Mouse (Mus musculus) ovary, postnatal 14 days (tissue): ENCODE results near the gene Pkp3.
A peak's percentile ranks its signal among the peaks of the same experiment; 100 is the strongest.

Experiments
- DNase-seq: peaks from one replicate; pipeline ENCODE4 v3.0.0; 2022; ENCODE audit warnings: low spot score

The Pkp3 gene

GRCm38 (mm10) chr7:141094487-141095205, 16.6 kb downstream of the Pkp3 start:
- DNase-seq = no peak

- no peak for DNase-seq
These were observed 18.0 kb downstream of the Pkp3 start for GRCm38 (mm10) chr7:141096021-141096420.

DNA sequence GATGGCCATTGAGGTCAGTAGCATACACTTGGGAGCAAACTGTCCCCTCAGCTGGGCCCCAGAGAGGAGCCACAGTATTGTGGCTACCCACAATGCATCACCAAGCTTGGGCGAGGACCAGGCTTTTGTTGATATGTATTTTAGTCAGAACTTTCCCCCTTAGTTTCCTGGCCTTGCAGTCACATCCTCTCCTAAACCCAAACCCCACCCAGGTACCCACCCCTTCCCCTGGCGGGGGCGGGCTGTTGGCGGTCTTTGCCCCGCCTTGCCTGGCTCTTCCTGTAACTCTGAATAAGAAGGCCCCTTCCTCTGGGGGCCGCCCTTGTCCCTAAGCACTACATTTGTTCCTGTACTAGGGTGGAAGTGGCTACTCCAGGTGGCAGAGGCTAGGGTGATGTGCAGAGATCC, 18.6 kb downstream of the Pkp3 start:
- no peak for DNase-seq

DNA sequence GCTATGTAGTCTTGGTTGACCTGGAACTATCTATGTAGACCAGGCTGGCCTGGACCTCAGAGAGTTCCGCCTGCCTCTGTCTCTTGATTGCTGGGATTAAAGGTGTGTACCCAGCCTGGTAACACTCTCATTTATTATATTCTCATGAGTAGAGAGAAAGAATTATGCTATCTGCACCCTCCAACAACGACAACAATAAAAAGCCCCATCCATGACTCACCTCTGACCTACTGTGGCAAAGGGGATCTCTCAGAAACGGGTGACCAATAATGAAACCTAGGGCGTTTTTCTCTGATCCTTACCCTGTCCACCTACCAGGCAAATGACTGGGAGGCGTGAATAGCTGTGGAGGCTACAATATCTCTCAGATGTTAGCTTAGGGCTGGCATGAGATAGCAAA, 19.2 kb downstream of the Pkp3 start:
- no peak for DNase-seq

- no peak for DNase-seq
These were observed 22.1 kb downstream of the Pkp3 start, which contains the start of gene Sigirr for GRCm38 (mm10) chr7:141099911-141100691. TSS of gene Sigirr (minus strand) at chr7:141100572.

- no peak for DNase-seq
These were observed 25.1 kb downstream of the Pkp3 start for GRCm38 (mm10) chr7:141103161-141103560.

GRCm38 (mm10) chr7:141115874-141116273, 37.9 kb downstream of the Pkp3 start:
- no peak for DNase-seq

- DNase-seq = no peak
These were observed 39.6 kb downstream of the Pkp3 start, which contains the start of gene Ano9 for GRCm38 (mm10) chr7:141117636-141118035. TSS of gene Ano9 (minus strand) at chr7:141117806.

- no peak for DNase-seq
These were observed 41.5 kb downstream of the Pkp3 start for GRCm38 (mm10) chr7:141119487-141119886.

DNA sequence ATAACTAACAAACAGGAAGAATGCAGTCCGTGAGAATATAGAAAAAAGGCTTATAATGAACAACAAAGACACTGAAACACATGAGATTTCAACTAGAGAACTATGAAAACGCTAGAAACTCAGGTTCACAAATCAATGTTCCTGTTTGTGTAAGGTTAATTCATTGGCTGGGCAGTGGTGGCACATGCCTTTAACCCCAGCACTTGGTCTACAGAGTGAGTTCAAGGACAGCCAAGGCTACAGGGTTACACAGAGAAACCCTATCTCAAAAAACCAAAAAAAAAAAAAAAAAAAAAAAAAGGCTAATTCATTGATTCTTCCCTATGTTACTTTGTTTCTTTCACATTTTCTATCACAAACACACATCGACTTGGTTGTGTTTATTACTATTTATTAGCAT, 42.6 kb downstream of the Pkp3 start:
- DNase-seq = no peak

DNA sequence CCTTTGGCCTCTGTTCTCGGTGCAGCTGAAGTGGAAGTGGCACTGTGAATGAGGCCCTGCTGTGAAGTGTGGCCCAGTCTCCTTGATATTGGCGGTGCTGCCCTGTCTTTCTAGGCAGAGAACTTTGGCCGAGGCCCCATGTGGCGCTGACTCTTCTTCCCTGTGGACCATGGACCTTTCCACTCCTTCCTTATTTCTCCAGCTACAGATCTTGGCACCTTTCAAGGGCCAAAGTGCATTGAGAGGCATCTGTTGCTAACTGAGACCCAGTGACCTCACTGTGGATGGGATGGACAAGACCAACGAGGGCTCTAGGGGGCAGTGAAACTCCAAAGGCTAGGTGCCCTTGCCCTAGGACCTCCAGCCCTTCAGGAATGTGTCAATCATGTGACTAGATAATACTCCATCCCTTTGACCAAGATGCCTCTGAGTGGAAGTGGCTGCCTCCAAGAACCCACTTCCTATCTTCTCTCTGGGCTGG, 43.1 kb downstream of the Pkp3 start:
- DNase-seq = no peak

DNA sequence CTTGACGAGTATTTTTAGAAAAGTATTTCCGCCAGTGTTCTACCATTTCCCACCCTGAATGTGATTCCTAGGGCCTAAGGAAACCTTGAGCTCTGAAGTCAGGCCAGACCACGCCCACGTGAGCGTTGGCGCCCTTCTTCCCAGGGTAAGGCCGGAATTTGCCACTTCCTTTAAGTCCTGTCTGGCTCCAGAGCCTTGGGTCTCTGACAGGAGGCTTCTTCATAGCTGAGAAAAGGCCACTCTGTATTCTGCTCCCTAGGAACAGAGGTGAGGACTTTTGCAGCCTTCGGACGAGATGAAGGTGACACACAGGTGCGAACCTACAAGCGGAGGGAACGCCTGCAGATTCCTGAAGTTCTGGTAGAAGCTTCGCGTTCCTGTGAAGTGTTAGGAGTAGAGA, 44.2 kb downstream of the Pkp3 start, which contains the start of gene Ptdss2:
TSS of gene Ptdss2 (plus strand) at position 138 of the 400 bp plus-strand sequence.
- DNase-seq = no peak

DNA sequence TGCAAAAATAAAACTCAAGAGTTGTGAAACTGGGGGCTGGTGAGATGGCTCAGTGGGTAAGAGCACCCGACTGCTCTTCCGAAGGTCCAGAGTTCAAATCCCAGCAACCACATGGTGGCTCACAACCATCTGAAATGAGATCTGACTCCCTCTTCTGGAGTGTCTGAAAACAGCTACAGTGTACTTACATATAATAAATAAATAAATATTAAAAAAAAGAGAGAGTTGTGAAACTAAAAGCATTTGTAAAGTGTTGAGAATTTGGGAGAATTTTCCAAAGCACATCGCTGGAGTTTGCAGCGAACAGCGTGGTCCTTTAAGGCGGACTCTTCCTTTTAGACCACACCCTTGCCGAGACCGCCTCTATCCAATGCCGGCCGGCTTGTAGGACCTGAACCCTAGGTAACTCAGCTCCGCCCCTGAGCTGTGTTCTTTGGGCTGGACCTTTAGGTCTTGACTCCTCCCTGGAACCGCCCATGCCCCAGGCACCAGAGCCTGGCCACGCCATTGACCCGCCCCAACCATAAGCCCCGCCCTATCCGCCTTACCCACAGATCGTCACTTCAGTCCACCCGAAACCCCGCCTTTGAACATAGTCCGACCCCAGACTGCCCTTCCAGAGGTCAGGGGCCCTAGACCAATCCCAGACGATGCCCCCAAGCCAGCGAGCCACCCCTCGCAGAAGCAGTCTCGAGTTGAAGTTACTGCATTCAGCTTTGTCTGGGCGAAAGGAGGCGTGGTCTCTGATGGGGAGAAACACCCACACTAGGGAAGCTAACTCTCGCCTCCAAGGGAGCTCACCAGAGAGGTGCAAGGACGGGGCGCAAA, 44.9 kb downstream of the Pkp3 start:
- DNase-seq = peak; percentile 81

DNA sequence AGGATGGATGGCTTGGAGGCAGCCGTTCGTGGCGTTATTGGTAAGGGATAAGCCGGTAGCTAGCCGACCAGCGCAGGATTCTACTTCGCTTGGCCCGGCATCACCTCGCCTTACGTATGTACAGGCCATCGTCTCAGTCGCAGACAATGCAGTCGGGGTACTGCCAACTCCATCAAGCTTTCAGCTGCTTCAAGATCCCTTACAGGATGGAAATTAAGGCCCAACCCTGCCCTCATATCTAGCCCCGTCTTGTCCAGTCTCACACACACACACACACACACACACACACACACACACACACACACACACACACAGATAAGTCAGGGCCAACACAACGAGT, 45.5 kb downstream of the Pkp3 start:
- DNase-seq = no peak

- DNase-seq = peak; percentile 79
These were observed 53.2 kb downstream of the Pkp3 start for GRCm38 (mm10) chr7:141131024-141131820.

- no peak for DNase-seq
These were observed 54.1 kb downstream of the Pkp3 start for GRCm38 (mm10) chr7:141131904-141132755.
